Mouse (Mus musculus): Measurements from ENCODE around the gene A230050P20Rik.

DNA sequence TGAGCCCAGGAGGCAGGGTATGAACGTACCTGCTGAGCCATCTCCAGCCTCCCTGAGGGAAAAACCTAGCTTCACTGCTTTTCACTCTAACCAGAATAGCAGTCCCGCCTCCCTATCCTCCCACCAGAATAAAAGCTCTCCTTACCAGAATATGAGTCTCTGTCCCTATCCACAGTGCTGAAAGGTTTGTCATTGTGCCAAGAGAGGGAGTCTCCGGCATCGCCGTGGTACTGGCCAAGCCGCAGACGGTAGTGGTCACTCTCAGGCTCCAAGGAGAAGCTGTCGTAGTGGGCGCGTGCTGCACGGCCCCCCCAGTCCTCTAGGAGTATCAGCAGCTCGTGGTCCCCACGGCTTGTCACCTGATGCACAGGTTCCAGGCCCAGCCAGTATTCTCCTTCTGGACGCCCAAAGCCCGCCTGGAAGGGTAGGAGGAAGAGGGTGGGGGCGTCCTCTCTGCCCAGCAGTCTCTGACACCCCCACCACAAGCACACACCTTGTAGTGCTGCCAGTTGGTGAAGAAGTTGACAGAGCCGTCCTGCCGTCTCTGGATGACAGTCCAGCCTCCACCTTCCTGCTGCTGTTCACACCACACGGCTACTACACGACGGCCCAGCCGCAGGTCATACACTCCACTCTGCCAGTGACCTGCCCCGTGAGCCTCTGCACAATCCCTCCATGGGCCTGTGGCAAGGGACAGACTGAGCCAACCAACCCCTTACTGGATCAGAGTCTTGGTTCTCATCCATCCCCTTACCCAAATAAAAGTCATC lies 6.8 kb downstream of the A230050P20Rik start:
- TF ChIP-seq RCOR1 (IDR thresholded peaks at IDR 0.05; ENCODE audit: low read depth, low read length) (no peak), POLR2A (IDR thresholded peaks at IDR 0.05; ENCODE audit: control insufficient read depth in 1 of 2, insufficient read depth in 1 of 2, low read depth in 1 of 2, low read length in 2 of 2, poor library complexity in 1 of 2) (peak in 1 of 2 experiments; percentile 44; a peak in 2 of 4 replicates)
